Mouse (Mus musculus): ENCODE results near the gene Sstr3.

The Sstr3 gene

GRCm38 (mm10) chr15:78530671-78531450, 13.6 kb downstream of the Sstr3 start, which contains the start of gene C1qtnf6:
TSS of gene C1qtnf6 (minus strand) at chr15:78531416.
- DNase-seq: peak; percentile 41 to 67

GRCm38 (mm10) chr15:78530141-78530540, 14.3 kb downstream of the Sstr3 start:
- no peak for DNase-seq

GRCm38 (mm10) chr15:78529428-78529990, 15.0 kb downstream of the Sstr3 start:
- DNase-seq: peak; percentile 73 to 74

- DNase-seq: peak in 1 of 2 experiments; percentile 35
Observed at GRCm38 (mm10) chr15:78528726-78529411, 15.6 kb downstream of the Sstr3 start.

- DNase-seq: peak; percentile 48 to 51
Observed at GRCm38 (mm10) chr15:78527973-78528372, 16.5 kb downstream of the Sstr3 start.

GRCm38 (mm10) chr15:78524163-78524562, 20.3 kb downstream of the Sstr3 start:
- no peak for DNase-seq

GRCm38 (mm10) chr15:78521892-78522291, 22.6 kb downstream of the Sstr3 start:
- DNase-seq: no peak

GRCm38 (mm10) chr15:78521331-78521730, 23.2 kb downstream of the Sstr3 start:
- no peak for DNase-seq

- DNase-seq: peak in 1 of 2 experiments; percentile 28
Observed at GRCm38 (mm10) chr15:78520112-78520715, 24.3 kb downstream of the Sstr3 start.

GRCm38 (mm10) chr15:78518221-78518620, 26.3 kb downstream of the Sstr3 start:
- no peak for DNase-seq

- DNase-seq: peak in 1 of 2 experiments; percentile 28
Observed at GRCm38 (mm10) chr15:78515759-78516158, 28.7 kb downstream of the Sstr3 start.

- peak; percentile 60 to 84 for DNase-seq
Observed at GRCm38 (mm10) chr15:78514393-78515146, 29.9 kb downstream of the Sstr3 start.

- no peak for DNase-seq
Observed at GRCm38 (mm10) chr15:78513019-78513418, 31.5 kb downstream of the Sstr3 start.

GRCm38 (mm10) chr15:78511951-78512350, 32.5 kb downstream of the Sstr3 start:
- DNase-seq: no peak

GRCm38 (mm10) chr15:78510736-78511135, 33.7 kb downstream of the Sstr3 start:
- no peak for DNase-seq

- DNase-seq: no peak
Observed at GRCm38 (mm10) chr15:78510121-78510576, 34.3 kb downstream of the Sstr3 start.

- DNase-seq: no peak
Observed at GRCm38 (mm10) chr15:78509297-78509899, 35.1 kb downstream of the Sstr3 start.

GRCm38 (mm10) chr15:78508443-78508842, 36.0 kb downstream of the Sstr3 start:
- DNase-seq: no peak

GRCm38 (mm10) chr15:78505541-78505940, 38.9 kb downstream of the Sstr3 start:
- no peak for DNase-seq

GRCm38 (mm10) chr15:78504816-78505215, 39.7 kb downstream of the Sstr3 start:
- no peak for DNase-seq

- no peak for DNase-seq
Observed at GRCm38 (mm10) chr15:78504013-78504412, 40.5 kb downstream of the Sstr3 start.
